Mouse (Mus musculus): ENCODE measurements around the gene Lrrc8b.

Gene Lrrc8b

DNA sequence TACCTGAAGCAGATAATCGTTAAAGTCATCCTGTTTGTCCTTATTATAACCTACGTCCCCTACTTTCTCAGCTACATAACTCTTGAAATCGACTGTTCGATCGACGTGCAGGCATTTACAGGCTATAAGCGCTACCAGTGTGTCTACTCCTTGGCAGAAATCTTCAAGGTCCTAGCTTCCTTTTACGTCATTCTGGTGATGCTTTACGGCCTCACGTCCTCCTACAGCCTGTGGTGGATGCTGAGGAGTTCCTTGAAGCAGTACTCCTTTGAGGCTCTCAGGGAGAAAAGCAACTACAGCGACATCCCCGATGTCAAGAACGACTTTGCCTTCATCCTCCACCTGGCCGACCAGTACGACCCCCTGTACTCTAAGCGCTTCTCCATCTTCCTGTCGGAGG is 65.0 kb downstream of the Lrrc8b start:
- no peak for DNase-seq (ENCODE audit: low read depth, low spot score)

DNA sequence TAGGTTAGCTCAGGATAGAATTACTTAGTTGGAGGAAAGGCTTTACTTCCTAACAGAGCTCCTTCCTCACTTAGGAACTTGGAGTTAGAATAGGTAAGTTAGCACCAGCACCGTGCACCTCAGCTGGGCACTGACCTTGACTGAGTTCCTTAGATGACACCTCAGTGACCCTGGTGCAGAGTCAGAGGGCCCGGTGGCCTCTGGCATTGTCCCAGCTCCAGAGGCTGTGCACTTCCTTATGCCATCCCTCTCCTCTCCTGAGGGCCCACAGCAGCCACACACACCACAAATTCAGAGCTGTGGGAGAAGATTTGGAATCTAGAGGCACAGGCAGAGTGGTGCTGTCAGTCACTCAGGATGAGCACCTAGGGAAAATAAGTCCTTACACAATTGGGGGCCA is 68.1 kb downstream of the Lrrc8b start:
- no peak for DNase-seq (ENCODE audit: low read depth, low spot score)

DNA sequence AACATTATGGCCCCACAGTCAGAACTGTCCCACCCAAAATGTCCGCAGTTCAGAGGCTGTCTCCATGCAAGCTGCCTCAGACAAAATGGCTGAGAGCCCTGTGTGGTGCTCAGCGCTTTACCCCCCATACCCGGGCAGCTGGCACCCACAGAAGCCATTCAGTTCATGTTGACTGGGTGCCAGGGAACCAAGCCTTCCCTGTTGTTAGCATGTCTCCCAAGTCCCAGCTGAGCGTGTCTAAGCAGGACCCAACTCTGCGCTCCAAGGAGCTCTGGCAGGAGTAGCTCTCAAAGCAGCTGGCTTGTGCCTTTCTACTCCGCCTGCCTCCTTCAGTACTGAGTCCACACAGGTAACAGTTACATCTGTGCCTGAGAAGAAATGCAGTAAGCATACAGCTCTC is 68.7 kb downstream of the Lrrc8b start:
- DNase-seq (ENCODE audit: low read depth, low spot score), result no peak

DNA sequence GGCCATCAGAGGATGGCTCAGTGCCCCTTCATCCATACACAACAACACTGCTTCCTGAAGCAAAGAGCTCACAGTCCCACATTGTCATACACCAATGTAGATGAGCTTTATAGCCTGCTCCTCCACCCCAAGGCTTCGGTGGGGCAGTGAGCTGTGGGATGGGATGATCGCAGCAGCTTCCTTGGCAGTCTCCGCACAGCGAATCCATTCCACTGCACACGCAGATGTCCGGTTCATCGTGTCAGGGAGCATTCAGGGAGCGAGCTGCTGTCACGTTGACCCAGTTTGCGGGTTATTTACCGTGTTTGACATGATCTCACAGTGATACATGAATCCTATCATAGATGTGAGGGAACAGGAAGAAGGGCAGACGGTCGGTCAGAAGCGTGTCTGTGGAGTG is 69.3 kb downstream of the Lrrc8b start:
- DNase-seq (ENCODE audit: low read depth, low spot score), result no peak

DNA sequence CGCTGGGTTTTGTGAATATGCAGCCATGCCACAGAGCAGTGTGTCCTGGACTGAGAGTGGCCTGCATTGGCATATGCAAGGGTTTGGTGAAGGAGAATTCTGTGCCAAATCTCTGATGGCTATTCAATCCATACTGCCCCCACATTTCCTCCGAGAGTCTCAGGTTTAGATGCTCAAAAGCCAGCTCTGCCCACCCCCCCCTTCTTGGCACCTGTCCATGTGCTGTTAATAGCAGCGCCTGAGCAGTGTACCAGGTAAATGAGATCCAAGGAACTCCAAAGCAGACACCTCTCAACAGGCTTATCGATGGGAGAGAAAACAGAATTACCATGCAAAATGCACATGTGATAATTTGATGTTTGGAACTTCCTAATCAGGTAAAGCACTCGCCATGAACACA is 74.6 kb downstream of the Lrrc8b start:
- DNase-seq (ENCODE audit: low read depth, low spot score), result no peak

DNA sequence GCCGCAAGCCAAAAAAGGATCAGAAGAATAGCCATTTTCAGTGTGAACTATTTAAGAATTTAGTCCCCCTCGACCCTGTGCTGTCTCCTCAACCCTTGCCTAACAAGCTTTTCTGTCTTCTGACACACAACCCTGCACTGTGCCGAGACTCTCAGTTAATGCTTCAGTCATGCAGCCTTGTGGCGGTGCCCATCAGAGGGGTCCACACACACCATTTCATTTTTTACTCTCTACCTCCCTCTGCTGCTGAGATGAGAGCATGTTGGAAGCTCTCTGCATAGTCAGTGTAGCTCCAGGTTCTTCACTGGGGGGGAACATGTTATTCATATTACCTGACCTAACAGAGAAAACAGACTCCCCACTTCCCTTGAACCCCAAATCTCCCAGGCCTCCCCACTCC is 75.8 kb downstream of the Lrrc8b start:
- peak; percentile 44 for DNase-seq (ENCODE audit: low read depth, low spot score)

DNA sequence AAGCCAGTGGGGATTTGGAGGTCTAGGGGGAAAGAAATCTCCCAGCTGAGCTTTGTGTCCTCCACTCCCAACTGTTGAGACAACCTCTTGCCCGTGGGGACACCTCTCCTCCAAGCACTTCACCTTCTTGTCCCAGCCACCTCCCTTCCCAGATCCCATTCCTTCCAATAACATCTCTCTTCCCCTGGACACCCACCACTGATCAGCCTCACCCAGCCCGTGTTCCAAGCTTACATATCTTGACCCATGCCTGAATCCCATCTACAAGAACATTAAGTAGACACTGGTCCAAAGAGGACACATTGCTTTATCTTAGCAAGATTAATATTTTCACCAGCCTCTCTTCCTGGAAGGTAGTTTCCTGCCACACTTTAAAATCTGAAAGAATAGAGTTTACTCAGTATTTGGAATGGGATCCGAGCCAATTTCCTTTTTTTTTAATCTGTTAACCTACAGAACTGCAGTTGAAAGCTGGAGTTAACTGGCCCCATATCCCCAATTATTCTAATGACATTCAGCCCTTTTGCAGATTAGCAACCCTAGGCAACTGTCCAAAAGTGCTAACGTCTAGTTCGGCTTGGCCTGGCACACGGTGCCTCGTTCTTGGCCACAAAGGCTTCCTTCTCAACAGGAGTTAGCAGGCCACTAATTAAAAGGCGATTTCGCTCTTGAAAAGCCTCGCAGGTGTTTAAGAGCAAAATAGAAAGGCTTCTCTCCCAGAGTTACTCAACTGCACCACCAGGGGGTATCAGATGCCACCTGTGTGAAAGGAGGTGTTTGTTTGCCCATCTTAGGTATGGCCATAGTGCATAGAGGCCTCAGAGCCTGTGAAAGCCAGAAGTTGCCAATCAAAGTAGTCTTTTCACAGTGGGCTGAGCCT is 77.0 kb downstream of the Lrrc8b start:
- peak; percentile 46 for DNase-seq (ENCODE audit: low read depth, low spot score)

DNA sequence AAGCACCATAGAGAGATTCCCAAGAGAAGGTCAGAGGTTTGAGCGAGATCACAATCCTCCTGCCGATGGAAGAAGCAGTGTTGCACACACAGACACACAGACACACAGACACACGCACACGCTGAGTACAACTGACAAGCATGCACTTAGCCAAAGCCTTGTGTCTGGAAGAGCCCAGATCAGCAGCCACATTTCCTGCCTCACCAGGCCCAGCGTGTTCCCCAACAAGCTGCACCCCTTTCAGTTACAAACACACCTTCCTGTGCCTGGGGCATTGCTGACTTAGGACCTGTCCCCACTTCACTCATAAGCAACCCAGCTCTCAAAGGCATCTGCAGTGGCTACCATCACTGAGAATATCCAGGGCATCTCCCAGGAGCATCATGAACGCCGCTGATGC is 77.8 kb downstream of the Lrrc8b start:
- no peak for DNase-seq (ENCODE audit: low read depth, low spot score)

DNA sequence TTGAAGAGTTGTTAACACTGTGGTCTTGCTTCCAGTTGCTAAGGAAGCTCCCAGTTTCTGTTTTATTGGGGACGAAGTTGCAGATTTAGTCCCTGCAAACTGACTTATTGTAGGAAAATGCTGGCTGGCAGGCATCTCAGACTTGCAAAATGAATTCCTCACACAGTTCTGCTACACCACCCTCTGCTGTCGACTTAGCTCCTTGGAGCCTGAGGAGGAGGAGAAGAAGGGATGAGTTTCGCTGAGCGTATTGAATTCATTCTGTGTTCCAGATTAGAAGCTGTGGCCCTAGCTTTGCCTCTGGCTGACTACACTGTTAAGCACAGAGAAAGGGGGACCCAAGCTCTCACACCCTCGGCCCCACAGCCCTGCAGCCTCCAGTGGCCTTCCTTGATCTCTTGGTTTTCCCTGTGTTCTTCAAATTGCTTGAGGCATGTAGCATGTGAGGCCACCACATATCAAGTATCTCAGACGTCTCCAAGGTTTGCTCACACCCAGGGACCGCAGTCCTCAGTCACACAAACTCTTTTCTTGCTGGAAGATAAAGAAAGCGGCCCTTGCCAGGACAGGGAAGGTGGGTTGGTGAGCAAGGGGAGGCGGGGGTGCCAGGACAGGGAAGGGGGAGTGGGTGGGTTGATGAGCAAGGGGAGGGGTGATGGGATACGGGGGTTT is 78.8 kb downstream of the Lrrc8b start:
- no peak for DNase-seq (ENCODE audit: low read depth, low spot score)

DNA sequence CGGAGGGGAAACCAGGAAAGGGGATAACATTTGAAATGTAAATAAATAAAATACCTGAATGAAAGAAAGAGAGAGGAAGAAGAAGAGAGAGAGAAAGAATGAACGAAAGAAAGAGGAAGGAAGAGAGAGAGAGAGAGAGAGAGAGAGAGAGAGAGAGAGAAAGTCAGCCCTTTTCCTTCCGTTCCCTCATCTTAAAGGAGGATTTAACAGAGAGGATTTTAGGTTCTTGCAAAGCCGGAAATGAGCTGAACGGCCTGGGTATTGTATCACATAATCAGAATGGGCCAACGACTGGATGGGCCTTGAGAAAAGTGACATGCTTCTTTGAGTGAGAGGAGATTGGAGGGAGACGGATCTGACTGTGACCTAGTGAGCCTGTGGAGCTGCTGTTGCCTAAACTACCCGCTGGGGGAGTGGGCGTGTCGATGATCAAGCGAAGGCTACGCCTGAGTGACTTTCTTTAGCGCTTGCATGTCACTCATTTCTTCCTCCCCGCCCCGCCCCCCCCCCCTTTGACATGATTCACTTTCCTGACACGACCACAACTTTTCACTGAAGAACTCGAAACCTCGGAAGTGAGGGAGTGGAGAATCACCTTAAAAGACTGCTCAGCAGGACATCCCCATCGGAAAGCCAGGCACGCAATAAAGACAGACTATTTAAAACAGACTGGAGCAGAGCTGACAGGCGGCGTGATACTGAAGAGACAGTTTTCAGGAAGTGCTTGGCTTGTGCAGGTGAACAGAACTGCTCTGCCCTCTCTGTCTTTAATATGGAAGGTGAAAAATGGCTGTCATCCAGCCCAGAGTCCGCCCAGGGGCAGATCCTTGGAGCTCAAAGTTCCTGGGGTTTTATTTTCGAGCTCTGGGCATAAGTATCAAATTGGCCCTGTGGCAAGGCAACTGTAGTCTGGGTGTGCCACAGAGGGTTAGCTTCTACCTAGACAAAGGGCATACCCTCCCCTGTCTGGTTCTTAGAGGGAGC is 79.6 kb downstream of the Lrrc8b start:
- DNase-seq (ENCODE audit: low read depth, low spot score), result peak; percentile 92

DNA sequence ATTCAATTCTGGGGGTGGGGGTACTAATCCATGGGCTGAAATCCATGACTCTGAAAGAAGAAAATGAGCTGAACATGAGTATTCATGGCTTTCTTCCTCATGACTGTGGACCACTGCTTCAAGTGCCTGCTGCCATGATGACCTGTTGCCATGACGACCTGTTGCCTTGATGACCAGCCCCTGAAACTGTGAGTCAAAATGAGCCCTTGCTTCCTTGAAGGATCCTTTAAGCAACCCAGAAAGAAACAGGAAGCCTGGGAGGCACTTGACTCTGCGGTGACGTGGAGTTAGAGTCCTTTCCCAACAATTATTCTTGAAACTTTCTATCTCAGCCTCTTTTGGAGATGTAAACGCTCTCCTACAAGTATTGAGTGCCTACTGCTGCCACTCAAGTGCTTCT is 80.6 kb downstream of the Lrrc8b start:
- DNase-seq (ENCODE audit: low read depth, low spot score), result no peak

DNA sequence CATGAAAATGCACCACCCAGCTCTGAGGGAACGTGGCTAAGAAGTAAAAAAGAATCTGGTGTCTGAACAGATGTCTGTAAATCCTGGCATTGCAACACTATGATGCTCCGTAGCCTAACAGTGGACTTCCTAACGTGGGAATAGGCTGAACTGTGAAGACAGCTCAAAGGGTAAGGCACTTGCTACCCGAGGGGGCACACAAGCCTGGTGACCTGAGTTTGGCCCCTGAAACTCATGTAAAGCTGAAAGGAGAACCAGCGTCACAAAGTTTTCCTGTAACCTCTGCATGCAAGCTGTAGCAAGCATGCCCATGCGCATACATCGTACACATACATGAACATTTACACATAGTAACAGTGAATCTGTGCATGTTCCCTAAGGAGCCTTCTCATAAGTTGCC is 81.0 kb downstream of the Lrrc8b start:
- no peak for DNase-seq (ENCODE audit: low read depth, low spot score)

DNA sequence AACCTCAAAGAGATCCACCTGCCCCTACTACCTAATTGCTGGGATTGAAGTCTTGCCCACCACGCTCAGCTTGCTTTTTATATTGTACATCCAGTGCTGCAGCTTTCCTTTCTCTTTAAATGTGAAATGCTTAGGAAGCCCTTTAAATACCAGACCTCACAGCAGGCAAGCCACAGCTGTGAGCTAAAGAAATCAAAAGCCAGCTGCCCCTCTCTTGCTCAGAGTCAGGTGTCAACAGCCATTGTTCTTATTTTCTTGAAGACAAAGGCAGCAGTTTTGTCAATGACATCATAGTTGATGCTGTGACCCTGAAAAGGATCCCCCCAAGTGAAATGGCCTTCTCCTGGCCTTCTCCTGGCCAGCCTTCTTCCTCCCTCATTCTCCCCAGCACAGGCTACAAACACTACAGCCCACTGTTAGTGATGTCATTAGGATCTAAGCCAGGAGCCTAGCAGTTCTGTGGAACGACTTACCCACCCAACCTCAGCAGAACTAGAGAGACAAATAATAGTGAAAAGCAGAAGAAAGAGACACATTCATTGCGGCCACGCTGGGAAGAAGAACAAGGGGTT is 82.9 kb downstream of the Lrrc8b start:
- DNase-seq (ENCODE audit: low read depth, low spot score), result peak; percentile 41

DNA sequence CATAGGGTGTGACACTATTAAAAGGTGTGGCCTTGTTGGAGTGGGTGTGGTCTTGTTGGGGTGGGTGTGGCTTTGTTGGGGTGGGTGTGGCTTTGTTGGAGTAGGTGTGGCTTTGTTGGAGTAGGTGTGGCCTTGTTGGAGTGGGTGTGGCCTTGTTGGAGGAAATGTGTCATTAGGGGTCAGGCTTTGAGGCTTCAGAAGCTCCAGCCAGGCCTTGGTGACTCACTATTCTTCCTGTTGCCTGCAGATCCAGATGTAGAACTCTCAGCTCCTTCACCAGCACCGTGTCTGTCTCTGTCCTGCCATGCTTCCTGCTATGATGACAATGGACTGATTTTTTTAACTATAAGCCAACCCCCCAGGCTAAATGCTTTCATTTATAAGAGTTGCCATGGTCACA is 83.8 kb downstream of the Lrrc8b start:
- DNase-seq (ENCODE audit: low read depth, low spot score), result peak; percentile 53

DNA sequence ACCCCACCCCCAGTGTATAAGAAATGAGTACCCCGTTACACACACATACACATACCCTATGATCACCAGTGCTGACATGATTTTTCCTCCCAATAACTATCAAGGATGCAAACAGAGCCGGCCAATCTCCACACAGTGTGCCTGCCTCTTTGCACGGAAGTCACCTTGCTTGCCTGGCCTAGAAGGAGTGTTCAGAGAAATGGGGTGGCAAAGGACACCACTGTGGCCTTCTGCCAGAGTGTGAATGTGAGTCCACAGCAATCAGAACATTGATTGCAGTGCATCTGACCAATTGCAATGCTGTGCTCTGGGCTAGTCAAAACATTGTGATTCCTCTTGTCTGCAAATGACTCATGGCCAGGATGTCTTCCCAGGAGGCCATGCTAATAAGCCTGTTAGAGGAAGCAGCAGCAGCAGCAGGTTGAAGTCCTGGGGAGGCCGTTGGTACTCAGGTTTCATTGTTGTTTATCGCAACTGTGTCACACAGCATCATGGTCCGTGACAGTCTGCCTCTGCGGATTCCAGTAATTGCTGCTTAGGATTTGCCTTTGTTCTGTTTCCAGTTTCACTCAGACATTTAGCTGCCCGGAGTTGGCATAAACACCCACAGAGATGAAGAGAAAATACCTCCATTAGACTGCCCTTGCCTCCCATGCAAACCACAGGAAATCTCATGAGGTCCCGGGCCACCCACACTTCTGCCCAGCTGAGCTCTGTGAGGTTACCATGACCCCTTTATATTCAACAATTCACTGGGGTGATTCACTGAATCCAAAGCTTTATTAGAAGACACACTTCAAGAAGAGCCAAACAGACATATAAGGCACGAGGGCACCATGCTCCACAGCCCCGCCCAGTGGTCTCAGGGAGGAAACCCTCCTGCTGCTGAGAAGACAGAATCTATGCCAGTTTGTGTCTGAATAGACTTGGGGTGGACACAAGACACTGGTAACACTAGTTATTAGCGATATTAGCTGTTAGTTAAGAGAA is 84.9 kb downstream of the Lrrc8b start:
- DNase-seq (ENCODE audit: low read depth, low spot score), result no peak

DNA sequence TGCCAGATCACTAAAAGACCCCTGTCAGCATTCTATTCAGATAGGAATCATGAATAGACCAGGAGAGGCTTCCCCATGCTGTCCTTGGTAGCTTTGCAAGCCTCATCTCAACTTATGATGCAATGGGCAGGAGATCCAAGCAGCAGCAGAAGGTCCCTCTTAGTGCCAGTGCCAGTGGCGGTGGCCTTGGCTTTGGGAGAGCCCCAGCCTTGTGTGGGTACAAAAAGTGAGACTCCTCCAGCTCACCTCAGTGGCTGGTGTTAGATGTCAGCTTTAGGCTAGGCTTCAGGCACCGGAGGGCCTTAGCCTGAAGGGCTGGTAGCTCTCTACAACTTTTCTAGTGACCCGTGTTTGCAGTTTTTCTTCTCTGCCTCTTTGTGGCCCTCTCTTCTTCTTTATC is 85.6 kb downstream of the Lrrc8b start:
- no peak for DNase-seq (ENCODE audit: low read depth, low spot score)

DNA sequence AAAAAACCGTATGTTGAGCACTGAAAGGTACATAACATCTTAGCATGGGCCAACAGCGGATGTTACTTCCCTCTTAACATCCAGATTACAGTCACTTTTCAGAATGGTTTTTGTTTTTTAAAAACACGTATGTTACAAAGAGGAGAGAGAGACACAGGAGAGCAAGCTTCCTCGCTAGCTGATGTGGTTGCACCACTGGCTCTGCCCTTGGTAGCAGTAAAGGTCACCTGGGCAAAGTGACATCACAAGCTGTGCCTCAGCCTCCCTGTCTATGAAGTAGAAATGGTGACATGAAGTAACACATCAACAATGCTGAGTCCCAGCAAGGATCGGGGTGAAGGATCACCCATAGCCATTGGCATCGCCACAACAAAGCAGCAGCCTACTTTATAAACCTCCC is 93.2 kb downstream of the Lrrc8b start:
- DNase-seq (ENCODE audit: low read depth, low spot score), result no peak

DNA sequence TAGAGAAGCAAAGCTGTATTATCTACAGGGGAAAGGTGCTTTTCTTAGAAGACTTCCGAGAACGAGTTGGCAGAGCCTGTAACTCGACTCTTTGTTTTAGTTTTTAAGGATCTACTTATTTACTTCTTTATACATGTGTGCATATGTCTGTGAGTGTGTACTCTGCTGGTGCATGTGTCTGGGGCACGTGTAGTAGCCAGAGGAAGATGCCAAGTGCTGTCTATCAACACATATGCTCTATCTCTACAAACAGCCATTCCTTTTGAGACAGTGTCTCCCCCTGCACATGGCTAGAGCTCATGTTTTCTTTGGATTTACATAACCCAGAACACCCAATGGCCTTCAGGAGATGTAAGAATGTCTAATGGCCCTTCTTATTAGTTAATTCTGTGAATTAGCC is 96.7 kb downstream of the Lrrc8b start:
- no peak for DNase-seq (ENCODE audit: low read depth, low spot score)

DNA sequence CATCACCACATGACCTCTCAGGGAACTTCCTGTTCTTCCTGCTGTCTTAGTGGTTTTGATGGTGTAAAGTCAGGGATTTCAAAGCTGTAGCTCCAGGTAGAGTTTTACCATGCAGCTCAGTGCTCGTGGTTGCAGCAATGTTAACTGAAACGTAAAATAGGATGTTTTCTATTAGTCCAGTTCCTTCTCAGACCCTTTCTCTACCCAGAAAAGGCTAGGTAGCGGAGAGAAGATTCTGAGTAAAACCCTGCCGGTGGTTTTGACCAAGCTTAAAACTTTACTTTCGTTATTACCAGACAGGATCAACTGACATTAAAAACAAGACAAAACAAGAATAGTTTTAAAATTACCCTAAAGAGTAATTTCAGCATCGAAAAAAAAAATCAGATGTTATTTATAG is 100.0 kb downstream of the Lrrc8b start:
- no peak for DNase-seq (ENCODE audit: low read depth, low spot score)

DNA sequence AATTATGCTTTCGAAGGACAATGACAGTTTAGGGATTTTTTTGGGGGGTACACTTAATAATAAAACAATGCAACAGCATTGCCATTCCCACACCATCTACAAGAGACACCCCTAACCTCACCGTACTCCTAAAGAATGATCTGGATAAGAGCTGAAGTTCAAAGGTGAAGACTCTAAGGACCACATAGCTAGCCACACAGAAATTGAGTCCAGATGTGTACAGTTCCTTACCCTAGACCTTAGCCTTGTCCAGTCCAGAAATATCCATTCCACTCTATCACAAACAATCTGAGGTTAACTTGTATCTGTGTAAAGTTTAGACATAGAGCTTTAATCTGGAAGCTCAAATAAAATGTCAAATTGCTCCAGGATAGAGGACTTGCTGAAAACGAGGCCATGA is 100.7 kb downstream of the Lrrc8b start:
- DNase-seq (ENCODE audit: low read depth, low spot score), result no peak
